Mouse (Mus musculus) left cerebral cortex, adult 9 months (tissue): Measurements from ENCODE around the gene Mars.
A peak's percentile ranks its signal among the peaks of the same experiment; 100 is the strongest.

ENCODE experiments used
- DNase-seq, 2 experiments: peaks; one replicate each; pipeline ENCODE4 v3.0.0; 2022; ENCODE audit warnings: low spot score in 2 of 2

The Mars gene

DNA sequence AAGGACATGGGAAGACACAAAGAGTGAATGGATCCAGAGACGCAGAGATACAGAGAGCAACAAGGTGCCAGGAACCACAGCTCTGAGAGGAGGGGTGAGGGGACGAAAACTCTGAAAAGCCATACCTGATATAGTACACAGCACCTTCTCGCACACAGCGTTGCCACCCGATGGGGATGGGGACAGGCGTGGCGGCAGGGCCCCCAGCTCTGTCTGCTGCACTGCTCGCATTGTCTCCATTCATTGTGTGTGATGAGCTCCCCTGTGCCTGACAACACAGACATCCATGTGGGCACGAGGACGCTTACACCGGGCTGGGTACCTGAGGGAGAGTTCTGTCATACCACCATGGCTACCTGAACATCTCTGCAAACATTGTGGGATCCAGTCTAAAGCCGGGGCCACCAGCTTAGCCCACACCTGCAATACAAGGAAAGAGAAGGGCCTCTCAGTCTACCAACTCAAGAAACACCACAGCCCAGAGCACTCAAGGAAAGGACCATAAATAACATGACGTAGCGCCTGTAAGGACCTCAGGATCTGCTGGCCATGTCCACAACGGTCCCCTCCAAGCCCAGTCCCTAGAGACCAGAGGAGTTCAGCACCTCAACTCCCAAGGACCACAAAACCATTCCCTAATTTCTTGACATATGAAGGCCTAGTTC, 24.2 kb downstream of the Mars start:
- DNase-seq, result no peak

DNA sequence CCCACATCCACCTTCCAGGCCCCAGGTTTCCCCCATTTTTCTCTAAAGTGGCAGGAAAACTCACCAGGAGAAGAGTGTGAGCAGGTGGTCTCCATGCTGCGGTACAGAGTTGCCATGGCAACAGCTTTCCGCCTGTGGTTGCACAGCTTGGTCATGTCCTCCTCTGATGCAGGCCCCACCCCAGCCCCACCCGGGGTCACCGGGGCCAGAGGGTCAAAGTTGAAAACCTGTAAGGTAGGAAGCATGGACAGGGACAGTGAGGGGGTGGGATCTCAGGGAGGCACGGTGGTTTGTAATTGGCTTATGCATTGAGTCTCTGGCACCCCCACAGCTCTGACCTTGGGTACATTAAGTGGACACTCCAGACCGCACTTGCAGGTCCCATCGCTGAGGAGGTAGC, 24.9 kb downstream of the Mars start:
- DNase-seq, result no peak

DNA sequence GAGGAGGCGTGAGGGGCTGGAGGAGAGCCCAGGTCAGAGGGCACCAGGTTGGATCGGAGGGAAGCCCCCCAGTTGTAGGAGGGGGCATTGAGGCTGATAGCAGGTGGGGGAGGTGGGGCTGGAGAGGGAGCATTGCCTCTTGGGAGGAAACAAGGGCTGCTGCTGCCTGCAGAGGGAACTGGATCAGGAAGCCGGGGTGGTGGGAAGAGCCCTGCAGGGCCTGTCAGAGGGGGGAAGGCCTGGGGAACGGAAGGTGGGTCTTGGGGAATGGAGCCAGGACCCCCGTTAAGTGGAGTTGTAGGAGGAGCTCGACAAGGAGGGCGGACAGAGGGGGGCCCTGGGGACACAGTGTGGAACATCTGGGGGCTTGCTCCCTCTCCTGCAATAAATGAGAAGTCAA, 25.4 kb downstream of the Mars start:
- no peak for DNase-seq

DNA sequence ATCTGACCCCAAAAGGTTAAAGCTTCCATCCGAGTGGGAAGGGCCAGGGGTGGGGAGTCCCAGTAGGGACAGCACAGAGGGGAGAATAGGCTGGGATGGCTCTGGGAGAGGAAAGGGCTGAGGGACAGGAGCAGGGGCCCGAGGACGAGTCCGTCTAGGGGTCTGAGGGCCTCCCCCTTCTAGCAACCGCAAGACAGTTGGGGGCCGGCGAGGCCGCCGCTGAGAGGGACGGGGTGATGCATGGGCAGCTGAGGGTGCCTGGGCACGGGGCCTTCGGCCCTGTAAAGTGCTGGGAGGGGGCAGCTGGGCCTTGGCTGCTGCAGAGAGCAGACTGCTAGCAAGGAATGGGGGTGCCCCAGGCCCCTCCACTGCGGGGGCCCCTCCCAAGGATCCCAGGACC, 25.9 kb downstream of the Mars start:
- DNase-seq, result no peak

- no peak for DNase-seq
Measured at GRCm38 (mm10) chr10:127284724-127285500, 26.7 kb downstream of the Mars start.

DNA sequence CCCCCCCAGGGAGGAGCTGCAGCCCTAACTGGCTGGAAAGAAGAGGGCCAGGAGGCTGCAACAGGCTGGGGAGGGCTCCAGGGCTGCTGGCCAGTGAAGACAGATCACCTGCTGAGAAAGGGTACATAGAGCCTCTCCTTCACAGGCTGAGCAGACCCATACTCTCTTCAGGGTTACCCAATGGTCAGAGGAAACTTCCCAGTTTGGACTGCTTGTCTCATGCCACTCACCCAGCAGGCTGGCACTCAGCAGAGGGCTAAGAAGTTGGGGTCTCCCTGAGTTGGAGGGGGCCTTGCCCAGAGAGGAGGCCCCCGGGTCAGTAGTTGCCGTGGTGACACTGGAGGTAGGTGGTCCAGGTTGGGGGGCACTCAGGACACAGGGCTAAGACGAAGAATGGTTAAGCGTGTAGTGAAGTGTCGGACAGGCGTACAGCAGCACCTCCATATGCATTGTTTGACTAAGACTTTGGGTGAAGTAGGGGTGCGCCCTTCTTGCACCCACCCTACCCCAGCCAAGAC, 27.4 kb downstream of the Mars start:
- DNase-seq, result no peak

- DNase-seq, result no peak
Measured at GRCm38 (mm10) chr10:127282620-127283215, 28.9 kb downstream of the Mars start.

- DNase-seq, result no peak
Measured at GRCm38 (mm10) chr10:127281316-127281715, 30.3 kb downstream of the Mars start.

DNA sequence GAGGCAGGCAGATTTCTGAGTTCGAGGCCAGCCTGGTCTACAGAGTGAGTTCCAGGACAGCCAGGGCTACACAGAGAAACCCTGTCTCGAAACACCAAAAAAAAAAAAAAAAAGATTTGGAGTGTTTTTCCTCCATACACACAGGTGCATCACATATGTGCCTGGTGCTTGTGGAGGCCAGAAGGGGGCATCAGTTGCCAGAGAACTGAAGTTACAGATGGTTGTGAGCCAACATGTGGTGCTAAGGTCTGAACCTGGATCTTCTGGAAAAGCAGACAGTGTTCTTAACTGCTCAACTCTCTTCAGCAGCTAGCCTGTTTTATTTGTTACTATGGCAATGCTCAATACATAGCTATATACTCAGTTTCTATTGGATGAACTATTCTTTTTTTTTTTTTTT, 31.9 kb downstream of the Mars start:
- DNase-seq, result no peak

GRCm38 (mm10) chr10:127274261-127275022, 37.1 kb downstream of the Mars start:
- DNase-seq, result no peak

DNA sequence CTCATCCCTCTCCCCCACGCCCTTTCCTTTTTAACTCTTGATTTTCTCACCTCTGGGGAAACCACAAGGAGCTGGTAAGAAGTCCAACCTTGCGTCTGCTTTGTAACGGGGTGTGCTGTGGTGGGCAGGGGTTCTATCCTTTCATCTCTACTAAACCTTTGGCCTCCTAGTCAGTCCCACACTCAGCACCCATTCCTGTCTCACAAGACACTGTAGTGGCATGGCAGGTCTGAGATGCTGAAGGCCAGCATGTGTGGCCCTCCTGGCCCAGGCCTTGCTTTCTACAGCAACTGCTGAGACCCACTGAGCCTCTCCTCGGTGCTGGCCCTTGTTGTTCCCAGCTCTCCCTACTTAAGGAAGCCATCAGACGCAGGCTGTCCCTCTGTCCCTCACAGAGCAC, 39.2 kb downstream of the Mars start:
- DNase-seq, result no peak

DNA sequence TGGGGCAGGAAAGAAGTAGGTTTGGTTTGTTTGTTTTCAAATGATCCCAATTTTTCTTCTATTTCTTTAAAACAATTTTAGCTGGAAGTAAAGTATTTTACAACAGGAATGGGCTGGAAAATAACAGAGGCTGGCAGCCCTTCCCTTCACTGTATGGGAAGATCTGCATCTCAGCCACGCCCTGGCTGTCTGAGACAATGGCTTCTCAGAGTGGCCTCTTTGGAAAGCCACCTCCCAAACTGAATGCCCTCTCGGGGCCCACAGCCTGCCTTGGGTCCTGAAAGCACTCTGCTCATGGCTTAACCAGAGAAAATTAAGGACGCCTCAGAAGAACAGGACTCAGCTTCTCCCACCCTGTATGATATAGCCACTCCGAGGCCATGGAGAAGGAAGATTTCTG, 41.7 kb downstream of the Mars start:
- no peak for DNase-seq

DNA sequence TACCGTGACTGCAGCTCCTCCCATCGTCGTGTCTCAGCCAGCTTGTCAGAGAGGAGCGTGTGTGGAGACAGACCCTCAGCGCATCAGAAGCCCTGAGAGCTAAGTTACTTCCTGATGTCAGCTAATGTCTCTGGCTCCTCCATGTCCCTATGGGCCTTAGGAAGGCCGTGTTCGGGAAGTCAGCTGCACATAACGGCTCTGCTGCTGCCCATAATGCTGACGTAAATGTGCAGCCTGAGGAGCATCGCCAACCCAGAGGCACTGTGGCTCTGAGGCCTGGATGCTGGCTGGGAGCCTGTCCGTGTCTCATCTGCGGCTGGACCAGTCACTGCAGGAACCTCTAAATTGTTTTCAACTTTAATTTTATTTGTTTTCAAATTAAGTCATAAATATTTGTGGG, 42.5 kb downstream of the Mars start:
- no peak for DNase-seq

- DNase-seq, result no peak
Measured at GRCm38 (mm10) chr10:127268401-127268800, 43.2 kb downstream of the Mars start.

- no peak for DNase-seq
Measured at GRCm38 (mm10) chr10:127267318-127267717, 44.3 kb downstream of the Mars start.

GRCm38 (mm10) chr10:127266112-127267091, 45.2 kb downstream of the Mars start, which contains the start of gene Dctn2:
Dctn2 (plus strand) TSS chr10:127266368.
- DNase-seq, result peak; percentile 92 to 96

GRCm38 (mm10) chr10:127265727-127266111, 45.9 kb downstream of the Mars start:
- no peak for DNase-seq

- no peak for DNase-seq
Measured at GRCm38 (mm10) chr10:127264971-127265370, 46.6 kb downstream of the Mars start.

- DNase-seq, result no peak
Measured at GRCm38 (mm10) chr10:127264336-127264735, 47.2 kb downstream of the Mars start.

DNA sequence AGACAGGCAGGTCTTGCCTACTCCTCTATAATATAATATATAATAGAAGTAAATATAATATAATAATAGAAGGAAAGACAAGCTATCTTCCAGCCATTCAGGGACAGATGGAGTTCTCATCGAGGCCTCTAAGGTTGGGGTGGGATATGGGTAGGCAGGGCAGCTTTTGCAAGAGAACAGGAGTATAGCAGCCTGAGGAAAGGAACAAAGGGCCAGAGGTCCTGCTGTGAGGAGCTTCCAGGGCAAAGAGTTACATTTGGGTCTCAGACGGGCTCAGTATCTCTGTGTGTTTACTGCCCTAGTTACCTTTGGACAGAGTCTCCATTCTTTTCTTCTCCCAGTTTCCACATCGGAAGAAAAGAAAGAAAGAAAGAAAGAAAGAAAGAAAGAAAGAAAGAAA, 48.0 kb downstream of the Mars start:
- no peak for DNase-seq
